Mouse (Mus musculus) liver, embryonic 14.5 days (tissue): ENCODE measurements at regions not wholly inside any gene's neighbourhood (a gene's known extent, or its start where the extent isn't known, plus 50 kb on each side); places are given as distances from the start of the nearest gene placed in this dataset.

Experiments
- CTCF ChIP-seq: IDR thresholded peaks from 2 replicates; pipeline ENCODE4 v1.5.1; 2016; ENCODE audit warnings: antibody characterized with exemption, low read depth, control low read depth
- EP300 ChIP-seq: IDR thresholded peaks from 2 replicates; pipeline ENCODE4 v1.6.1; 2016; ENCODE audit warnings: antibody characterized with exemption, low read depth

DNA sequence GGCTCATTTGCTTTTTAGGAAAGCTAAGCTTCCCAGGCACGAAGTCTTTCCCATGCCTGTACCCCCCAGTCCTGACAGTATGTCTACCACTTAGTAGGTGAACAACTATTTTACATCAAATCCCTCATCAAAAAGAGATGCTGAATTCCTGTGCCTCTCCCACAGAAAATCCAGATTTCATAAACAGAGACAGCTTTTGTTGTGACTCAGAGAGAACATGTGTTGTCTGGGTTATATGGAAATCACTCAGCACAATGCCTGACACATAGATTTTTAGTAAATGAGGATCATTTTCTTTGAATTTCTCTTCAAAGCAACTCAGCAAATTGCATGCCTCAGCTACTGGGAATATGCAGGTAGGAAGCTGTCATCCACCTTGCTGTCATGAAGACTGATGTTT lies 193.5 kb downstream of the Usp46 start:
- TF ChIP-seq CTCF (no peak), EP300 (no peak)
